Mouse (Mus musculus) liver, embryonic 13.5 days (tissue): Measurements from ENCODE around the gene Birc6. TPM values are rescaled to one million over a fixed set of nuclear protein-coding genes. Genes with fewer than 3 reads are reported as not detected.

Experiments used
- polyA plus RNA-seq: library from polyadenylated mRNA; unstranded; fragments of >200 nt; fragmentation: Nextera tagmentation; extraction: Ambion mirVana; gene quantifications from 2 replicates; pipeline ENCODE4 v1.2.1, GENCODE M21; 2015

Birc6 gene
- polyA plus RNA-seq, 1 experiment from 2014 or later: 38.1 TPM

Other genes starting within 250 kb of the Birc6 start
- gene Memo1, start 232.8 kb upstream of the Birc6 start, polyA plus RNA-seq: 108 and 111 TPM in 2 replicates
- gene Dpy30, start 204.4 kb upstream of the Birc6 start, polyA plus RNA-seq: 198 and 225 TPM in 2 replicates
- 6.2 and 6.4 TPM in 2 replicates for gene Spast, start 189.3 kb upstream of the Birc6 start, polyA plus RNA-seq
- 20.4 and 20.8 TPM in 2 replicates for gene Slc30a6, start 132.7 kb upstream of the Birc6 start, polyA plus RNA-seq
- 0.20 and 0.32 TPM in 2 replicates for gene Nlrc4, start 69.2 kb upstream of the Birc6 start, polyA plus RNA-seq
- 62.4 and 77.0 TPM in 2 replicates for gene Yipf4, start 38.8 kb upstream of the Birc6 start, polyA plus RNA-seq
- gene Ttc27, start 189.4 kb downstream of the Birc6 start, polyA plus RNA-seq: 17.1 and 22.6 TPM in 2 replicates